Mouse (Mus musculus): ENCODE measurements around the gene Gak. TPM values are rescaled to one million over a fixed set of nuclear protein-coding genes. Genes with fewer than 3 reads are reported as not detected.
A peak's percentile ranks its signal among the peaks of the same experiment; 100 is the strongest.

The Gak gene
- polyA plus RNA-seq, 1 experiment from 2014 or later, result 45.3 TPM

- no peak for ATAC-seq
- peak overlapping the region; percentile 69 for H3K9ac ChIP-seq
- peak overlapping the region; percentile 53 for H3K4me3 ChIP-seq
- WGBS, result 10% methylated on average over 3 of the region's 3 CpGs
- H3K36me3 ChIP-seq (ENCODE audit: poor library complexity, severe bottlenecking), result peaks cover 21% of the 10 kb centered on the region
- no peaks in the 10 kb centered on the region for H3K9me3 ChIP-seq (replicated peaks)
- peak overlapping the region; percentile 61 for H3K4me2 ChIP-seq
- H3K27ac ChIP-seq, result peak overlapping the region; percentile 80; the same call in 1 of the 2 replicates
- H3K4me1 ChIP-seq, result peaks cover 17% of the 10 kb centered on the region
- H3K27me3 ChIP-seq, result peaks cover 9% of the 10 kb centered on the region; the same call in 1 of the 2 replicates
These were observed 38.9 kb upstream of the Gak start for GRCm38 (mm10) chr5:108668387-108668932.

- Histone ChIP-seq H3K9ac (no peak overlapping the region), H3K27ac (no peak overlapping the region)
- no peak for ATAC-seq
These were observed 37.8 kb upstream of the Gak start for GRCm38 (mm10) chr5:108667370-108667769.

GRCm38 (mm10) chr5:108665066-108665465 lies 35.5 kb upstream of the Gak start:
- peaks cover 12% of the 10 kb centered on the region; the same call in 1 of the 2 replicates for H3K27me3 ChIP-seq
- no peak overlapping the region for H3K9ac ChIP-seq
- ATAC-seq, result no peak
- H3K4me2 ChIP-seq, result no peak overlapping the region
- H3K4me3 ChIP-seq, result no peak overlapping the region
- no peaks in the 10 kb centered on the region for H3K36me3 ChIP-seq (ENCODE audit: poor library complexity, severe bottlenecking)
- WGBS, result 36% methylated on average over 3 of the region's 3 CpGs
- H3K9me3 ChIP-seq (replicated peaks), result no peaks in the 10 kb centered on the region
- no peak overlapping the region for H3K27ac ChIP-seq
- H3K4me1 ChIP-seq, result peaks cover 17% of the 10 kb centered on the region

More at GRCm38 (mm10) chr5:108667370-108667769, 37.8 kb upstream of the Gak start:
- peaks cover 17% of the 10 kb centered on the region for H3K4me1 ChIP-seq
- no peak overlapping the region for H3K4me2 ChIP-seq
- 89% methylated on average over 2 of the region's 2 CpGs for WGBS
- peaks cover 12% of the 10 kb centered on the region; the same call in 1 of the 2 replicates for H3K27me3 ChIP-seq
- no peak overlapping the region for H3K4me3 ChIP-seq
- H3K9me3 ChIP-seq (replicated peaks), result no peaks in the 10 kb centered on the region
- H3K36me3 ChIP-seq (ENCODE audit: poor library complexity, severe bottlenecking), result peaks cover 11% of the 10 kb centered on the region

- WGBS, result 87% methylated on average over 4 of the region's 4 CpGs
- Histone ChIP-seq H3K9me3 (replicated peaks) (no peaks in the 10 kb centered on the region), H3K4me1 (peaks cover 18% of the 10 kb centered on the region)
These were observed 33.2 kb upstream of the Gak start for GRCm38 (mm10) chr5:108662772-108663171.

GRCm38 (mm10) chr5:108660632-108661268 lies 31.2 kb upstream of the Gak start:
- 14% methylated on average over 36 of the region's 36 CpGs for WGBS
- H3K4me3 ChIP-seq, result peak overlapping the region; percentile 63
- peak overlapping the region; percentile 89 for H3K4me2 ChIP-seq
- peaks cover 20% of the 10 kb centered on the region for H3K36me3 ChIP-seq (ENCODE audit: poor library complexity, severe bottlenecking)
- H3K9me3 ChIP-seq (replicated peaks), result no peaks in the 10 kb centered on the region
- H3K27ac ChIP-seq, result no peak overlapping the region
- peak; percentile 99 for ATAC-seq
- peaks cover 12% of the 10 kb centered on the region; the same call in 1 of the 2 replicates for H3K27me3 ChIP-seq
- H3K9ac ChIP-seq, result peak overlapping the region; percentile 81
- H3K4me1 ChIP-seq, result peaks cover 18% of the 10 kb centered on the region

More at GRCm38 (mm10) chr5:108662772-108663171, 33.2 kb upstream of the Gak start:
- H3K36me3 ChIP-seq (ENCODE audit: poor library complexity, severe bottlenecking), result peaks cover 3% of the 10 kb centered on the region
- no peak overlapping the region for H3K27ac ChIP-seq
- H3K9ac ChIP-seq, result no peak overlapping the region
- no peak overlapping the region for H3K4me2 ChIP-seq
- ATAC-seq, result no peak
- H3K27me3 ChIP-seq, result peaks cover 12% of the 10 kb centered on the region; the same call in 1 of the 2 replicates
- no peak overlapping the region for H3K4me3 ChIP-seq

- peak within 1 kb of the TSS; percentile 89 for H3K4me2 ChIP-seq
- peaks cover 9% of the 10 kb centered on the region; the same call in 1 of the 2 replicates for H3K27me3 ChIP-seq
- WGBS, result 10% methylated on average over 24 of the region's 24 CpGs
- H3K27ac ChIP-seq, result no peak within 1 kb of the TSS
- H3K9me3 ChIP-seq (replicated peaks), result no peaks in the 10 kb centered on the region
- ATAC-seq, result peak; percentile 25
- H3K9ac ChIP-seq, result peak within 1 kb of the TSS; percentile 81
- peaks cover 18% of the 10 kb centered on the region for H3K4me1 ChIP-seq
- H3K36me3 ChIP-seq (ENCODE audit: poor library complexity, severe bottlenecking), result peaks cover 28% of the 10 kb centered on the region
- H3K4me3 ChIP-seq, result peak within 1 kb of the TSS; percentile 63
These were observed 30.4 kb upstream of the Gak start, which contains the start of gene Idua for GRCm38 (mm10) chr5:108659698-108660631. Gene Idua (plus strand): TSS chr5:108660331.

GRCm38 (mm10) chr5:108658611-108659010 lies 29.1 kb upstream of the Gak start:
- ATAC-seq, result no peak
- Histone ChIP-seq H3K27ac (no peak overlapping the region), H3K36me3 (ENCODE audit: poor library complexity, severe bottlenecking) (peaks cover 41% of the 10 kb centered on the region), H3K9me3 (replicated peaks) (no peaks in the 10 kb centered on the region), H3K4me2 (no peak overlapping the region; the same call in 1 of the 2 replicates), H3K9ac (0 out of 2 replicates have a peak overlapping the region, but pooled peaks have one; percentile 5), H3K4me3 (no peak overlapping the region), H3K27me3 (0 out of 2 replicates have a peak, but pooled peaks cover 3% of the 10 kb centered on the region), H3K4me1 (peaks cover 18% of the 10 kb centered on the region)
- 82% methylated on average over 1 of the region's 1 CpGs for WGBS

GRCm38 (mm10) chr5:108657406-108657805 lies 27.9 kb upstream of the Gak start:
- Histone ChIP-seq H3K9ac (0 out of 2 replicates have a peak overlapping the region, but pooled peaks have one; percentile 5), H3K27me3 (no peaks in the 10 kb centered on the region), H3K4me3 (no peak overlapping the region), H3K9me3 (replicated peaks) (no peaks in the 10 kb centered on the region), H3K4me1 (peaks cover 18% of the 10 kb centered on the region), H3K27ac (no peak overlapping the region), H3K36me3 (ENCODE audit: poor library complexity, severe bottlenecking) (peaks cover 53% of the 10 kb centered on the region), H3K4me2 (no peak overlapping the region)
- no peak for ATAC-seq
- WGBS, result 81% methylated on average over 5 of the region's 5 CpGs

GRCm38 (mm10) chr5:108655891-108656650 lies 26.5 kb upstream of the Gak start:
- peaks cover 63% of the 10 kb centered on the region for H3K36me3 ChIP-seq (ENCODE audit: poor library complexity, severe bottlenecking)
- no peak overlapping the region for H3K4me2 ChIP-seq
- ATAC-seq, result no peak
- no peak overlapping the region for H3K27ac ChIP-seq
- WGBS, result 93% methylated on average over 15 of the region's 15 CpGs
- H3K4me3 ChIP-seq, result no peak overlapping the region
- no peaks in the 10 kb centered on the region for H3K9me3 ChIP-seq (replicated peaks)
- H3K9ac ChIP-seq, result no peak overlapping the region
- H3K4me1 ChIP-seq, result peaks cover 18% of the 10 kb centered on the region
- no peaks in the 10 kb centered on the region for H3K27me3 ChIP-seq

- no peak overlapping the region for H3K9ac ChIP-seq
- peaks cover 18% of the 10 kb centered on the region for H3K4me1 ChIP-seq
- no peak for ATAC-seq
- no peak overlapping the region for H3K27ac ChIP-seq
- no peak overlapping the region for H3K4me3 ChIP-seq
- no peaks in the 10 kb centered on the region for H3K9me3 ChIP-seq (replicated peaks)
- H3K27me3 ChIP-seq, result no peaks in the 10 kb centered on the region
- H3K36me3 ChIP-seq (ENCODE audit: poor library complexity, severe bottlenecking), result peaks cover 68% of the 10 kb centered on the region
- no peak overlapping the region for H3K4me2 ChIP-seq
- WGBS, result 95% methylated on average over 9 of the region's 9 CpGs
These were observed 25.8 kb upstream of the Gak start for GRCm38 (mm10) chr5:108655381-108655780.

GRCm38 (mm10) chr5:108654444-108654990 lies 25.0 kb upstream of the Gak start:
- Histone ChIP-seq H3K4me1 (peaks cover 10% of the 10 kb centered on the region), H3K9me3 (replicated peaks) (no peaks in the 10 kb centered on the region), H3K36me3 (ENCODE audit: poor library complexity, severe bottlenecking) (peaks cover 77% of the 10 kb centered on the region), H3K4me3 (no peak overlapping the region), H3K4me2 (no peak overlapping the region), H3K27me3 (no peaks in the 10 kb centered on the region), H3K9ac (no peak overlapping the region), H3K27ac (no peak overlapping the region)
- ATAC-seq, result no peak
- 95% methylated on average over 10 of the region's 10 CpGs for WGBS

Measured in forebrain, embryonic 13.5 days (tissue).